Mouse (Mus musculus) limb, embryonic 14.5 days (tissue): ENCODE measurements around the gene Ubl7. TPM values are rescaled to one million over a fixed set of nuclear protein-coding genes. Genes with fewer than 3 reads are reported as not detected.

Source experiments
- ATAC-seq: fragments of 200-750 bp; cut with Nextera tagmentation; 2 replicates; pipeline ENCODE4 v1.8.0; 2017; ENCODE audit warnings: low read depth, moderate number of reproducible peaks, moderate TSS enrichment; ENCODE audit not compliant: low FRiP score
- DNase-seq: peaks from one replicate; pipeline ENCODE4 v3.0.0-alpha.2; 2015; ENCODE audit warnings: low spot score
- H3K27ac ChIP-seq: fragments of 300-500 bp; sonication (generic); replicated peaks from 2 replicates; pipeline ENCODE4 v1.5.1; 2014; ENCODE audit warnings: low read depth, mild to moderate bottlenecking, low read length, moderate library complexity, mixed read lengths
- H3K27me3 ChIP-seq: fragments of 300-500 bp; sonication (generic); 2 replicates; pipeline ENCODE4 v1.6.1; 2014; ENCODE audit warnings: low read length, mixed read lengths; ENCODE audit not compliant: control insufficient read depth, insufficient read depth
- H3K36me3 ChIP-seq: fragments of 300-500 bp; sonication (generic); 2 replicates; pipeline ENCODE4 v1.6.1; 2014; ENCODE audit warnings: mild to moderate bottlenecking, low read length, moderate library complexity, mixed read lengths; ENCODE audit not compliant: control insufficient read depth, insufficient read depth
- H3K4me1 ChIP-seq: fragments of 300-500 bp; sonication (generic); 2 replicates; pipeline ENCODE4 v1.6.1; 2014; ENCODE audit warnings: antibody characterized with exemption, low read length, mixed read lengths; ENCODE audit not compliant: control insufficient read depth, insufficient read depth
- H3K4me2 ChIP-seq: fragments of 300-500 bp; sonication (generic); replicated peaks from 2 replicates; pipeline ENCODE4 v1.6.1; 2014; ENCODE audit warnings: low read depth, mild to moderate bottlenecking, low read length, moderate library complexity; ENCODE audit not compliant: severe bottlenecking
- H3K4me3 ChIP-seq: fragments of 300-500 bp; sonication (generic); replicated peaks from 2 replicates; pipeline ENCODE4 v1.5.1; 2014; ENCODE audit warnings: low read length
- H3K9ac ChIP-seq: fragments of 300-500 bp; sonication (generic); 2 replicates; pipeline ENCODE4 v1.6.1; 2014; ENCODE audit warnings: mild to moderate bottlenecking, low read depth, low read length, moderate library complexity; ENCODE audit not compliant: severe bottlenecking
- H3K9me3 ChIP-seq: fragments of 300-500 bp; sonication (generic); 2 replicates; pipeline ENCODE4 v1.6.1; 2016; ENCODE audit warnings: low read length; ENCODE audit not compliant: control insufficient read depth
- POLR2A ChIP-seq: fragments of 200-500 bp; IDR thresholded peaks from 2 replicates; pipeline ENCODE4 v1.8.0; 2012; ENCODE audit warnings: inconsistent platforms, mild to moderate bottlenecking, moderate library complexity, borderline replicate concordance; ENCODE audit not compliant: insufficient read depth, insufficient read length; ENCODE audit errors: extremely low read depth
- WGBS: fragments of 180-500 bp; shearing (Covaris S2); extraction: QIAGEN DNeasy Blood & Tissue Kit; methylation state at CpG from one replicate; pipeline ENCODE4 v1.1.7; 2014; 5-methylcytosine and 5-hydroxymethylcytosine counted together
- polyA plus RNA-seq, 2 experiments: library from polyadenylated mRNA; depleted of rRNA in 1 of 2; stranded (reverse) in 1 of 2; unstranded in 1 of 2; fragments of >200 nt; fragmentation: Nextera tagmentation in 1 of 2; extraction: Ambion mirVana in 1 of 2; gene quantifications; 2 replicates each; pipeline versions ENCODE4 v1.2.1 to v1.2.3; 2012 to 2014

Gene Ubl7
- polyA plus RNA-seq, 2 experiments = 76.7 to 99.0 TPM

GRCm38 (mm10) chr9:57867880-57868279, 42.9 kb upstream of the Ubl7 start:
- Histone ChIP-seq H3K9me3 (no peaks in the 10 kb centered on the region), H3K36me3 (no peaks in the 10 kb centered on the region), H3K27ac (no peak overlapping the region), H3K4me3 (no peak overlapping the region), H3K9ac (no peak overlapping the region), H3K27me3 (no peaks in the 10 kb centered on the region), H3K4me2 (no peak overlapping the region), H3K4me1 (no peaks in the 10 kb centered on the region)
- TF ChIP-seq POLR2A = no peak
- no peak for ATAC-seq
- WGBS = 84% methylated on average over 5 of the region's 5 CpGs
- DNase-seq = no peak

- ATAC-seq (no peak), DNase-seq (no peak)
- WGBS = 79% methylated on average over 6 of the region's 6 CpGs
- no peak overlapping the region for H3K27ac ChIP-seq
- no peaks in the 10 kb centered on the region for H3K4me1 ChIP-seq
- no peak overlapping the region for H3K9ac ChIP-seq
- no peaks in the 10 kb centered on the region for H3K27me3 ChIP-seq
- TF ChIP-seq POLR2A = no peak
- H3K4me2 ChIP-seq = no peak overlapping the region
- no peaks in the 10 kb centered on the region for H3K9me3 ChIP-seq
- H3K36me3 ChIP-seq = no peaks in the 10 kb centered on the region
- H3K4me3 ChIP-seq = no peak overlapping the region
These were observed 42.0 kb upstream of the Ubl7 start for GRCm38 (mm10) chr9:57868767-57869166.

GRCm38 (mm10) chr9:57870273-57870816, 40.4 kb upstream of the Ubl7 start:
- ATAC-seq (no peak), DNase-seq (peak; percentile 23)
- Histone ChIP-seq H3K4me2 (no peak overlapping the region), H3K4me3 (no peak overlapping the region), H3K4me1 (no peaks in the 10 kb centered on the region), H3K9ac (no peak overlapping the region), H3K9me3 (no peaks in the 10 kb centered on the region), H3K36me3 (no peaks in the 10 kb centered on the region), H3K27me3 (no peaks in the 10 kb centered on the region), H3K27ac (no peak overlapping the region)
- 53% methylated on average over 2 of the region's 2 CpGs for WGBS
- no peak for TF ChIP-seq POLR2A

GRCm38 (mm10) chr9:57874134-57874533, 36.6 kb upstream of the Ubl7 start:
- no peaks in the 10 kb centered on the region for H3K27me3 ChIP-seq
- ATAC-seq (no peak), DNase-seq (no peak)
- no peak for TF ChIP-seq POLR2A
- 57% methylated on average over 5 of the region's 5 CpGs for WGBS
- no peaks in the 10 kb centered on the region for H3K36me3 ChIP-seq
- no peak overlapping the region for H3K4me2 ChIP-seq
- H3K4me1 ChIP-seq = no peaks in the 10 kb centered on the region
- no peak overlapping the region for H3K27ac ChIP-seq
- no peak overlapping the region for H3K4me3 ChIP-seq
- no peak overlapping the region for H3K9ac ChIP-seq
- no peaks in the 10 kb centered on the region for H3K9me3 ChIP-seq

- WGBS = 73% methylated on average over 3 of the region's 3 CpGs
- no peak for ATAC-seq
These were observed 35.8 kb upstream of the Ubl7 start for GRCm38 (mm10) chr9:57874994-57875393.

GRCm38 (mm10) chr9:57879213-57879612, 31.6 kb upstream of the Ubl7 start:
- no peaks in the 10 kb centered on the region for H3K36me3 ChIP-seq
- no peak for TF ChIP-seq POLR2A
- H3K27ac ChIP-seq = no peak overlapping the region
- H3K4me3 ChIP-seq = no peak overlapping the region
- DNase-seq (no peak), ATAC-seq (no peak)
- H3K27me3 ChIP-seq = no peaks in the 10 kb centered on the region
- no peaks in the 10 kb centered on the region for H3K4me1 ChIP-seq
- H3K9ac ChIP-seq = no peak overlapping the region
- H3K4me2 ChIP-seq = no peak overlapping the region
- 47% methylated on average over 3 of the region's 3 CpGs for WGBS
- H3K9me3 ChIP-seq = no peaks in the 10 kb centered on the region

More at GRCm38 (mm10) chr9:57874994-57875393, 35.8 kb upstream of the Ubl7 start:
- no peaks in the 10 kb centered on the region for H3K27me3 ChIP-seq
- no peak for TF ChIP-seq POLR2A
- H3K9me3 ChIP-seq = no peaks in the 10 kb centered on the region
- H3K4me2 ChIP-seq = no peak overlapping the region
- H3K36me3 ChIP-seq = no peaks in the 10 kb centered on the region
- H3K4me3 ChIP-seq = no peak overlapping the region
- H3K4me1 ChIP-seq = no peaks in the 10 kb centered on the region
- DNase-seq = no peak
- H3K27ac ChIP-seq = no peak overlapping the region
- no peak overlapping the region for H3K9ac ChIP-seq
